Mouse (Mus musculus): ENCODE measurements around the gene Fgd1. TPM values are rescaled to one million over a fixed set of nuclear protein-coding genes. Genes with fewer than 3 reads are reported as not detected.
A peak's percentile ranks its signal among the peaks of the same experiment; 100 is the strongest.

Fgd1 gene
- polyA plus RNA-seq, 1 experiment from 2014 or later, result 8.6 TPM

DNA sequence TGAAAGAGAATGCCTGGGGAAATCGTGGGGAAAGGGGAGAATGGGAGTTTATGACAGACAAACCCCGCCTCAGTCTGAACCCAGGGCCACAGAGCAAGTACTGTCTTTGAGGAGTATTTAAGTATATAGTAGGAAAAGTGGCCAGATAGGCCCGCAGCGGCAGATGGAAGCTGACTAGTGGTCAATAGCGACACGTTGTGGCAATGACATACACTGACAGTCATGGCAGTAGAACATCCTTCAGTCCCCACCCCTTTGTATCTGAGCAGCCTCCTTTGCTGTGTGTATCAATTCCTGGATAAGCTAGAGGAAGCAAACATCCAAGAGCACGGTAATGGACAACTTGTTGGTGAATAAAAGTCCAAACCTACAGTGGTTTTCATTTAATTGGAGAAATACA is 70.8 kb downstream of the Fgd1 start:
- no peaks in the 10 kb centered on the region for H3K27me3 ChIP-seq (ENCODE audit: control insufficient read depth, insufficient read depth, low read length)
- H3K9me3 ChIP-seq (ENCODE audit: control insufficient read depth, low read length), result no peaks in the 10 kb centered on the region
- no peak overlapping the region for H3K27ac ChIP-seq (ENCODE audit: low read depth, low read length)
- no peak overlapping the region for H3K9ac ChIP-seq (ENCODE audit: low read length)
- H3K4me1 ChIP-seq (ENCODE audit: control insufficient read depth, insufficient read depth, low read length), result no peaks in the 10 kb centered on the region
- 16% methylated on average over 7 of the region's 7 CpGs for WGBS
- H3K36me3 ChIP-seq (ENCODE audit: control insufficient read depth, insufficient read depth, low read length), result no peaks in the 10 kb centered on the region
- no peak overlapping the region for H3K4me3 ChIP-seq (ENCODE audit: low read depth, low read length)
- H3K4me2 ChIP-seq, result no peak overlapping the region
- DNase-seq (ENCODE audit: low spot score, missing footprints) (peak; percentile 83), ATAC-seq (ENCODE audit: low FRiP score) (peak; percentile 61; the same call in 1 of the 2 replicates)

DNA sequence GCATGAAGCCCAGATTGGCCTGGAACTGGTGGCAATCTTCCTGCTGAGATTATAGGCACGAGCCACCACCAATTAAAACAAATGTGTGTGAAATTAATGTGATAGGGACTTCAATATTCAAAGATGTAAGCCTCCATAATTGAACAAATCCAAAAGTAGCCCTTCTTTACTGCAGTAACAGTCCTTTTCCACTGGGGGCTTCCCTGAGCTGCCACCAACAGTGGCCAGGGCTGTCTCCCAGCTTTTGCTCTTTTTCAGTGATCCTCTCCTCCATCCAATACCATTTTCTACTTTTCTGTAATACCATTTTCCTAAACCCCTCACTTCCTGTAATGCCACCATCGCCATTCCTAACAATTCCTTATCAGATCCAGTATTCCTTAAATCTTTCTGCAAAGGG is 71.5 kb downstream of the Fgd1 start:
- no peak overlapping the region for H3K27ac ChIP-seq (ENCODE audit: low read depth, low read length)
- H3K4me2 ChIP-seq, result no peak overlapping the region
- no peak overlapping the region for H3K9ac ChIP-seq (ENCODE audit: low read length)
- H3K27me3 ChIP-seq (ENCODE audit: control insufficient read depth, insufficient read depth, low read length), result no peaks in the 10 kb centered on the region
- no peaks in the 10 kb centered on the region for H3K4me1 ChIP-seq (ENCODE audit: control insufficient read depth, insufficient read depth, low read length)
- no peak overlapping the region for H3K4me3 ChIP-seq (ENCODE audit: low read depth, low read length)
- 0 out of 2 replicates have a peak, but pooled peaks have one; percentile 30 for ATAC-seq (ENCODE audit: low FRiP score)
- no peak for DNase-seq (ENCODE audit: low spot score, missing footprints)
- no peaks in the 10 kb centered on the region for H3K36me3 ChIP-seq (ENCODE audit: control insufficient read depth, insufficient read depth, low read length)
- H3K9me3 ChIP-seq (ENCODE audit: control insufficient read depth, low read length), result no peaks in the 10 kb centered on the region
- WGBS, result 10% methylated on average over 2 of the region's 2 CpGs

DNA sequence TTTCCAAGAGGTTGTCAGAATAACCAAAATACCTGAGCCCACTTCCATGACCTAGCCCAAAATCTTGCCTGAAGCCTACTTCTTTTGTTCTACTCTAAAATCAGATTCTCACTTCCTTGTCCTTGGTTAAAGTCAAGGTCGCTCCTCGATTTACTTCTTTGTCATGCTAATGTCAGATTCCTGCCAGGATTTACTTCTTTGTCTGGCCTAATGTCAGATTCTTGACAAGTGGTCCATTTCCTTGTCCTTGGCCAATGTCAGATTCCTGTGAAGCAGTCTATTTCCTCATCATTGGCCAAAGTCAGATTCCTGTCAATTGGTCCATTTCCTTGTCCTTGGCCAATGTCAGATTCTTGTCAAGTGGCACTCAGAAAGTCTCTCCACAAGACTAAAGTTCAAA is 78.0 kb downstream of the Fgd1 start:
- no peak overlapping the region for H3K4me3 ChIP-seq (ENCODE audit: low read depth, low read length)
- H3K27ac ChIP-seq (ENCODE audit: low read depth, low read length), result no peak overlapping the region
- WGBS, result 51% methylated on average over 2 of the region's 2 CpGs
- DNase-seq (ENCODE audit: low spot score, missing footprints), result no peak
- H3K4me2 ChIP-seq, result no peak overlapping the region
- H3K4me1 ChIP-seq (ENCODE audit: control insufficient read depth, insufficient read depth, low read length), result no peaks in the 10 kb centered on the region
- H3K27me3 ChIP-seq (ENCODE audit: control insufficient read depth, insufficient read depth, low read length), result no peaks in the 10 kb centered on the region
- no peak for ATAC-seq (ENCODE audit: low FRiP score)
- H3K36me3 ChIP-seq (ENCODE audit: control insufficient read depth, insufficient read depth, low read length), result no peaks in the 10 kb centered on the region
- no peaks in the 10 kb centered on the region for H3K9me3 ChIP-seq (ENCODE audit: control insufficient read depth, low read length)
- H3K9ac ChIP-seq (ENCODE audit: low read length), result no peak overlapping the region

DNA sequence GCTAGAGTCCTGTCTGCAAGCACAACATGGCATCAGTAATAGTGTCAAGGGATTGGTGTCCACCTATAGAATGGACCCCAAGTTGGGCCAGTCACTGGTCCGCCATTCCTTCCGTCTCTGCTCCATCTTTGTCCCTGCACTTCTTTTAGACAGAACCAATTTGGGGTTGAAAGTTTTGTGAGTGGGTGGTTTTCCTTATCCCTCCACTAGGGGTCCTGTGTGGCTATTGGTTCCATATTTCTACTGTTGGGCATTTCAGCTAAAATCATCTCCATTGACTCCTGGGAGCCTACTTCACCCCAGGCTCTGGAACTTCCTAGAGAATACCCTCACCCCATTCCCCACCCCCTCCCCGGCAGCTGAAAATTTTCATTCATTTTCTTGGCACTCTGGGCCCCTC is 84.5 kb downstream of the Fgd1 start:
- no peaks in the 10 kb centered on the region for H3K27me3 ChIP-seq (ENCODE audit: control insufficient read depth, insufficient read depth, low read length)
- no peaks in the 10 kb centered on the region for H3K4me1 ChIP-seq (ENCODE audit: control insufficient read depth, insufficient read depth, low read length)
- H3K27ac ChIP-seq (ENCODE audit: low read depth, low read length), result no peak overlapping the region
- no peak overlapping the region for H3K4me3 ChIP-seq (ENCODE audit: low read depth, low read length)
- H3K9me3 ChIP-seq (ENCODE audit: control insufficient read depth, low read length), result no peaks in the 10 kb centered on the region
- H3K9ac ChIP-seq (ENCODE audit: low read length), result no peak overlapping the region
- H3K4me2 ChIP-seq, result no peak overlapping the region
- H3K36me3 ChIP-seq (ENCODE audit: control insufficient read depth, insufficient read depth, low read length), result no peaks in the 10 kb centered on the region
- WGBS, result 77% methylated on average over 3 of the region's 3 CpGs
- ATAC-seq (ENCODE audit: low FRiP score) (no peak), DNase-seq (ENCODE audit: low spot score, missing footprints) (no peak)

DNA sequence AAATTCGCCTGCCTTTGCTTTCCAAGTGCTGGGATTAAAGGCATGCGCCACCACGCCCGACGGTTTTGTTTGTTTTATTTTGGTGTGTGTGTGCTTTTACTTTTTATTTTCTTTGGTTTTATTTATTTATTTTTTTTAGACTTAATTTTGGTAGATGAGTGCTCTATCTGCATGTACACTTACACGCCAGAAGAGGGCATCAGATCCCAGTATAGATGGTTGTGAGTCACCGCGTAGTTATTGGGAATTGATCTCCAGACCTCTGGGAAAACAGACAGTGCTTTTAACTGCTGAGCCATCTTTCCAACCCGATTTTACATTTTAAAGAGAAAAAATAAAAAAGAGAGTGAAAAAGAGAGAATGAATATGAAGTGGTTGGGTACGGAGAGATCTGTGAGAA is 86.8 kb downstream of the Fgd1 start:
- Histone ChIP-seq H3K4me3 (ENCODE audit: low read depth, low read length) (no peak overlapping the region), H3K27ac (ENCODE audit: low read depth, low read length) (no peak overlapping the region), H3K9me3 (ENCODE audit: control insufficient read depth, low read length) (no peaks in the 10 kb centered on the region), H3K27me3 (ENCODE audit: control insufficient read depth, insufficient read depth, low read length) (no peaks in the 10 kb centered on the region), H3K9ac (ENCODE audit: low read length) (no peak overlapping the region), H3K36me3 (ENCODE audit: control insufficient read depth, insufficient read depth, low read length) (no peaks in the 10 kb centered on the region), H3K4me2 (no peak overlapping the region), H3K4me1 (ENCODE audit: control insufficient read depth, insufficient read depth, low read length) (no peaks in the 10 kb centered on the region)
- DNase-seq (ENCODE audit: low spot score, missing footprints) (no peak), ATAC-seq (ENCODE audit: low FRiP score) (no peak)
- 29% methylated on average over 10 of the region's 10 CpGs for WGBS

Other genes starting within 250 kb of the Fgd1 start
- 302 and 319 TPM in 2 replicates for gene Maged2, start 231.8 kb upstream of the Fgd1 start, polyA plus RNA-seq (2014; fragmentation: Nextera tagmentation; extraction: Ambion mirVana)
- gene Gnl3l, start 28.8 kb upstream of the Fgd1 start, polyA plus RNA-seq (2014; fragmentation: Nextera tagmentation; extraction: Ambion mirVana), result 48.2 and 48.5 TPM in 2 replicates
- gene Tsr2, start 50.4 kb downstream of the Fgd1 start, polyA plus RNA-seq (2014; fragmentation: Nextera tagmentation; extraction: Ambion mirVana), result 45.7 and 45.8 TPM in 2 replicates
- 12.6 and 15.8 TPM in 2 replicates for gene Wnk3, start 151.9 kb downstream of the Fgd1 start, polyA plus RNA-seq (2014; fragmentation: Nextera tagmentation; extraction: Ambion mirVana)

Data from midbrain, embryonic 11.5 days (tissue).